Mouse (Mus musculus) spleen, postnatal 14 days (tissue): ENCODE data around the gene Arfgef2.

Experiments used
- DNase-seq, 2 experiments: peaks; one replicate each; pipeline ENCODE4 v3.0.0; 2021 to 2022; ENCODE audit warnings: low spot score in 2 of 2

The Arfgef2 gene

DNA sequence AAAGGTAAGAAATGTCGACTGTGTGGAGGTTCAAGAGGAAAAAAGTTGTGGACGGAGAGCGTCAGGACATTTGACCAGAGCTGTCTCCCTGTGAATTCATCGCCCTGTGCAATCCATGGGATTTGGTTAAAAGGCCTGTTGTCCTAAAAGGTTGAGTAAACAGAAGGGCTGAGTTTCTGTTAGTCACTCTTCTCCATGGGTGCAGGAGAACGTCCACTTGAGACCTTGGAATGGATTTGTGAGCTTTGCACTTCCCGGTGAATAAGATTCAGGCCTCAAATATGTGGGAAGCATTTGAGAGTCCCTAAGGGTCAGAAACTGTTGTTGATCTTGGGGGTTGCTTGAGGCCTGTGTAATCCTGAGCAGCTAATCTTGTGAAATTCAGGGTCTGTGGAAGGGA, 1.4 kb downstream of the Arfgef2 start:
- DNase-seq, result no peak

DNA sequence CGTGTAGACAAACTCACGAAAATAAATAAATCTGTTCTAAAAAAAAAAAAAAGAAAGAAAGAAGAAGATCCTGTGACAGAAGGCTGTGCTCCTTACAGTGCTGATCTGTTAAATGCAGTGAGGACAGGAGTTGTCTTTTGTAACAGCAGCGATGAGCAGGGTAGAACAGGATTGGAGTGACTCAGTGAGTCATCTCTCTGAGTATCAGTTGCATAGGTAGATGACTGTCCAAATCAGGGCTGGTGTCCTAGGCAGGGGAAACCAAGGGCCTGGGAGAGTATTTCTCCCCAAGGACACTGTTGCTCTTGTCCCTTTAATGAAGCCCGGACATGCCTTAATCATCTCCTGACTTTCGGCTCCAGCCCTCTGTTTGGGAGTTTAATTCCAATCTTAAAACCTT, 4.1 kb downstream of the Arfgef2 start:
- DNase-seq, result no peak

DNA sequence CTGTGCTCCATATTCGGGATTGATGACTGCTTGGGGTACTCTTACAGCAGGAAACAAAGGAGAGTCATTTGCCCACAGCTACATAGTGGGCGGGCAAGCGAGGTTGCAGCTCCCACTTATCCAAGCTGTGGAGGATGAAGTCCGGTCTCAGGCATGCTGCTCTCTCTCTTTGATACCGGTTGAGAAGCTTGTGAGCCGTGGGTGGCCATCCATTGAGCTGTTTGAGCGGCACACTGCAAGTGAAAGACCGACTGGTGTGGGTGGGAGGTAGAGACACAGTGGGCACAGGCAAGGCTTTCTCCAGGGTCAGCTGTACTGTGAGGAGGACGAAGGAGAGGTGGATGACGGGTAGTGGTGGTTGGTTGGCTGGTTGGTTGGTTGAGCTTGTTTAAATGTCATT, 5.4 kb downstream of the Arfgef2 start:
- no peak for DNase-seq

DNA sequence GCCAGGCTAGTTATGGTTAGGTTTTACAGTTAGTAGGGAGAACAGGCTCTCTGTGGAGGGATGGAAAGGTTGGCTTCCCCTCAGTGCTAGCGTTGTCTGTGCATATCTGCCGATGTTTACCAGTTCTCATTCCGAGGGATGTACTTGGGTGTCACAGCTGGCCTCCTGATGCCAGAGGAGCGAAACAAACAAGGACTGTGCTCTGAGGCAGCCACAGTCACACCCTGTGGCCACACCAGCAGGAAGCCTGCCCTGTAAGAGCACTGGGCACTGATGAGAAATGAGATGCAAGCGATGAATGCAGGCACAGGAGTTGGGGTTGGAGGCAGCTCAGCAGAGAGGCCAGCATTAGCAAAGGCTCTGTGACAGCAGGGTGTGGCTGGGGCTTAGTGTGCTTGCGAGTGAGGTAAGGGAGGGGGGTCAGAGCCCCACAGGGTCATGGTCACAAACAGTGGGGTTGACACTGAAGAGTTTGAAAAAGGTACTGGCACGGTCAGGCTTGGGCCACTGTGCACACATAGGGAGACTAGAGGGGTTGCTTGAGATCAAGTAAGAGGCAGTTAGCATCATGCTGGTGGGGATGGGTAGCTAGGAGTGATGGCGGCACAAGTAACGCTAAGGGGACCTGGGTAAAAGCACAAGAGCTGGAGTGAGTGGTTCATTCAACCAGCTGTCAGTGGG, 13.2 kb downstream of the Arfgef2 start:
- no peak for DNase-seq

DNA sequence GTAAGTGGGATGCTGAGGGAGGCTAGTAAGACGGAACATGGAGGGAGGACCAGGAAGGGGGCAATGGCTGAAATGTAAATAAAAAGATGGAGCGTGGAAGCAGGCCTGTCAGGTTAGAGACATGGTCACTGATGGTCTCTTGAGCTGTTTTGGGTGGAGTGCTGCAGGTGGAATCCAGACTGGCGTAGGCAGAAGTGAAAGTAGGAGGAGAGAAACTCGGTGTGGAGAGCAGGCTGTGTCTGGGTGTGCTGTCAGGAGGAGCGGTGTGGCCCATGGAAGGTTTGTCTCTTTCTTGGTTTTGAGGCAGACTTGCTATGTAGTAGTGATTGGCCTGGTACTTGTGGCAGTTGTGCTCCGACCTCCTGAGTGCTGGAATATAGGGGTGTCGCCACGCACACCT, 14.5 kb downstream of the Arfgef2 start:
- no peak for DNase-seq

DNA sequence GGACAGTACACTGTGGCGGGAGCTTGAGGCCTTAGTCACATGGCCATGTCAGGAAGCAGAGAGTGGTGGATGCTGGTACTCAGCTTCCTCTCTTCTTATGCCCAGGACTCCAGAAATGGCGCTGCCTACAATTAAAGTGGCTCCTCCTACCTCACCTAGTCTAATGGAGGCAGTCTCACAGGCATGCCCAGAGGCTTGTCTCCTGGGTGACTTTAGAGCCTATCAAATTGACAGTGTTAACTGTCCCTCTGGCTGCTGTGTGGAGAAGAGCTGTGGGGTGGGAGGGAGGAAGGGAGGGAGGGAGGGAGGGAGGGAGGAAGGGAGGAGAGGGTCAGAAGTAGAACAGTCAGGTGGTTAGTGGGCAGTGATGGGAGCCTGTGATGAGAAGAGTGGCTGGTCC, 15.5 kb downstream of the Arfgef2 start:
- no peak for DNase-seq

DNA sequence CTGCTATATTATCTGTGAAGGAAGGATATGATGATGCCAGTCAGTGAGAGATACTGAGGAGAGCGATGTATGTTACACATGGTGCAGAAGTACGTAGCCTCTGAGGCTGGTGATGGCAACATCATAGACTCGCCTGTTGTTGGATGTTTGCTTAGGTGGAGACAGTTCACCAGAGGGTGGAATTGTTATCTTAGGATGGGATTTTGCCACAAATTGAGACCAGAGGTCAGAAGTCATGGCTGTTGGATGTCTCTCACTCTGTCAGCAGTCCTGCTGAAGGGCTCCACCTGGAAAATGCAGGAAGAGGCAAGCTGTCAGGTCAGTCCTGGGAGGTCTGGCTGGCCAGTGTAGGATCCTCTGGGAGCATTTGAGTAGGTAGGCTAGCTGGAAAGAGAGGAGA, 16.0 kb downstream of the Arfgef2 start:
- DNase-seq, result no peak

DNA sequence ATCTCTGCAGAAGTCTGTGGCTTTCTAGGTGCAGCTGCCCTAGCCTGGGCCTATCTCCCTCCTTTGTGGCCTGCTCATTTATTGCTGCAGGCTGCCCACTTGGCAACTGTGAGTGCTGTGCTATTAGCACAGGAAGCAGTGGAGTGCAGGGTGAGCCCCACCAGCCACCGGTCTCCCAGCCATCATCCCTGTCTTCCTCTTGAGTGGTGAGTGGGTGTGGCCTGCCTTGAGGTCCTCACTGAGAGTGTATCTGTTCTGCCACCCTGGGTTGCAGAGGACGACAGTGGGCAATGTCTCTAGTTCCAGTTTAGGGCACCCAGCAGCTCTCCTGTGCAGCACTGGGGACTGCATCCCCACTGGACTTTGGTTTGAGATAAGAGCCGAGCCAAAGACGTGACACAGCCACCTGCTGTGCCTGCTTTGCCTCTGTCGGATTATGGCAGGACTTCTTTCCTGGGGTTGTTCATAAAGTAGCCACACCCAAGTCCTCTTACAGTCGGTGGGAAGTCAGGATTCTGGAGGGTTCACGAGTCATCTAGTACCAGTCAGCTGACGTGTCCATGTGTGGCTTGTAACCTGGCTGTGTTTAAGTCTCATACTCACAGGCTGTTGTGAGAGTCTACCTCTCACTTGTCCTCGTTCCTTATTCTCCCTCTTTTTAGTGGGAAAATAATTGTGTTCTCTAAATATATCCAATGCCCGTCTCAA, 16.9 kb downstream of the Arfgef2 start:
- DNase-seq, result no peak

DNA sequence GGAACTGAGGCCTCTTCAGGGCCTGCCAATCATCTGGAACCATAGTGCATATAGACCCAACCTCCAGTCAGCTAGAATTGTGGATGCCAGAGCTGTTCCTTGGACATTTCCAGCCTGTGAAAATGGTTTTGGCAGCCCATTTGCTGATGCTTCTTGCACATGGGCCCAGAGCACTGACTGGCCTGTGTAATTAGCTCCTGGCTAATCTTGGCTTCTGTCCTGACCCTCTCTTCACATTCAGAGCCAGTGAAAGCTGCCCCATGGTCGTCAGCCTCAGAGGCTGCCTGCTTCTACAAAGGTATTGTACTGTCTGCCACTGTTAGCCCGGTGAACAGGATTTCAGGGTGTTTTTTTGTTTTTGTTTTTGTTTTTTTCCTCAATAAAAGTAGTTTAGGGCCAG, 17.5 kb downstream of the Arfgef2 start:
- no peak for DNase-seq

DNA sequence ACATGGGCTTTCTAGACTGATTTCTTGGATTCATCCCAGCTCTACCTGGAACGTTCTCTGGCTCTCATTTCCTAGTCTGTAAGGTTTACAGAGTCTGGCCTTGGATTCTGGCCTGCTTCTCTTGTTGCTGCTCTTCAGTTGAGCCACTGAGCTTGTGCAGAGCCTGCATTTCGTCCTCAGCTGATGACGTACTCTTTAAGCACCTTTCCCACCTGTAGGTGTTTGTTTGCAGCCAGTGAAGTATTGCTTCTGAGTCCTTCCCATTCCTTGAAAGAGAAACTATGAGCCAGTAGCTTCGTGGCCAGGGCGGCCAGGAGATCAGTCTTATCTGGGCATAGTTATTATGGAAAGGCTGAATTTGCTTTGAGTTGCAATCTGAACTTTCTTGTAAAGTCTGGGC, 19.0 kb downstream of the Arfgef2 start:
- no peak for DNase-seq

DNA sequence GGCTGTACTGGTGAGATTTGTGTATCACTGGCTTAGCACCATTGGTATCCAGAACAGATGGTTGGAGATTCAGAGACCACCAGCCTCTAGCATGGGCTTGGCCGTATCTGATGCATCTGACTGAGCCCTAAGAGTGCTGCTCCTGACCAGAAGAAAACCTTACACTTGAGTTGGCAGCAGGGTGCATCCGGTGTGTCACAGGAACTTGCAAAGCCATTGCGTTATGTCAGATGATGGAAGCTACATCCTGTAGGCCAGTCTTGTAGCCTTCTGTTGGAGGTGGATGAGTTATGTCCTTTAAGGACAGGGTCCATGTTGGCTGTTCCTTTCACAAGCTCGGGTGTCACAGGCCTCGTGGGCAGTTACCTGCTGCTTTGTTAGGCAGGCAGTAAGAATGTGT, 19.6 kb downstream of the Arfgef2 start:
- DNase-seq, result no peak

DNA sequence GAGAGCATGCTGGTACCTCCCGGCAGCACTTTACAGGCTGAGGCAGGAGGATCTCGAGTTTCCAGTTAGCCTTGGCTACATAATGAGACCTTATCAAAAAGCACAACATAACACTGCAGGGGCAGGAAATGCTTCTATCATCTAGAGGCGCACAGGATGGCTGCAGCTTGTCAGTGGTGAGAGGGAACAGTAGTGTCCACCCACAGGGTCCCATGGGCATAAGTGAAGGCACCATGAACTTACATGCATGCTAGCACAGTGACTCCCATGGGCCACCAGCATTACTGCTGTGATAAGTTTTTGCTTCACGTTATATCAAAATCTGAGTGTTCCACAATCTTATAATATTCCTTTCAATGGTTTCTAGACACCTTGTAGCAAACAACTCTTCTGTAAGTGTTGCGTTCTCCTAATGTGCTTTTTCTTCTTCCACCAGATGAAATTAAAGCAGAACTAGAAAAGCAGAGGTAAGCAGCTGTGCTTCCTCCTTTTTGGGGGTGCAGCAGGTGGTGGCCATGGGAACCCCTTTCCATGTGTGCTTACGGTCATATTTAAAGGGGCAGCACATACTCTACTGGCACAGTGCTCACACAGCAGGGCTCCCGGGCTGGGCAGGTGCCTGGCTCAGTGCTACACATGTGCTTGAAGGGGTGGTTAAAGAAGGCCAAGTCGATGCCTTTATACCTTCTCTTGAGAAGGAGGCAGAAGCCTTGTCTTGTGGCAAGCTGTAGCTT, 21.3 kb downstream of the Arfgef2 start:
- DNase-seq, result peak in 1 of 2 experiments; percentile 35

DNA sequence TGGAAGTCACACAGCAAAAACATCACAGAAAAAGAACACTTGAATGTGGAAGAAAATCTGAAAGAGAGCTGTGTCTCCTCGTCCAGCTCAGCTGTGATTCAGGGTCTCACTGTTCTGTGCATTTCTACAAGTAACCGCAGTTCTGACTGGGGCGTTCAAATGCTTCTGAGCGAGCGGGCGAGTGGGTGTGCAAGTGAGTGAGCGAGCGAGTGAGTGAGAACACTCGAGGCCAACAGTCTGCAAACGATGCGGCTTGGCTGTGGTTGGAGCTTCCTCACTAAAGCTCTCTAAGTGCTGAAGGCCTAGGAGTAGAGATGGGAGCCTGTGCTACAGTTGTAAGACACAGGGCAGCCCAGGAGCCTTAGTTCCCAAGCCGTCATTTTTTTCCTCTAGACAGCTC, 22.9 kb downstream of the Arfgef2 start:
- DNase-seq, result no peak

DNA sequence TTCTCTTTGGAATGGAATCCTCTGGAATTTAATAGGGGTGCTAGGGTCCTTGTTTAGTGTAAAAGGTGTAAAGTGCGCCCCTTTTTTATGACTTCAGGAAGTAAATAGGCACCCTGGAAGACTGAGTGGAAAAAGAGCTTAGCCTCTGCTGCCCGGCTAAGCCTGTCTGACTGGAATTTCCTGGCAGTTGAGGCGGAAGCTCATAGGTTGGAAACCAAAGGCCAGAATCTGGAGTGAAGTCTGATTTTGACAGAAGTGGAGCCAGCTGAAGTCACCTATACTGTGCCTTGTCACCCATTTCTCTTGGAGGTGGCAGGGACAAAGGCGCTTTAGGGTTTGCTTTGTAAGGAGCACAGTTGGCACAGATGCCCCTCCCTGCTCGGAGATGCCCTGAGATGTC, 25.0 kb downstream of the Arfgef2 start:
- no peak for DNase-seq

DNA sequence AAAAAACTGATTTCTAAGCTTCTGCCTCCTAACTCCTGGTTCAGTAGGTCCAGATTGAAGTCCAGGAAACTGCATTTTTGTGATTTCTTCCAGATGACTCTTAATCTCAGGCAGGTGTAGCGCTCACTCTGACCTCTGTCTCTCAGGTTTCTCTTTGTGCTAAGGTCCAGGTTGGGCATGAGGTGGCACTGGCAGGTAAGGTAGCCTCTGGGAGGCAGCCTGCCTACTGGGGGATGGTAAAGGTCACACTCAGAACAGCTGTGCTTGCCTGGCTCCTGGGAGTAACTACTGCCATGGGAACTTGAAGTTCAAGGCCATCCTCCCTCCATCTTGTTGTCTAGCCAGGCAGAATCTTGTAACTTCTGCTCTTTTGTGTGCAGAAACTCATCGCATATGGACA, 28.7 kb downstream of the Arfgef2 start:
- DNase-seq, result no peak

DNA sequence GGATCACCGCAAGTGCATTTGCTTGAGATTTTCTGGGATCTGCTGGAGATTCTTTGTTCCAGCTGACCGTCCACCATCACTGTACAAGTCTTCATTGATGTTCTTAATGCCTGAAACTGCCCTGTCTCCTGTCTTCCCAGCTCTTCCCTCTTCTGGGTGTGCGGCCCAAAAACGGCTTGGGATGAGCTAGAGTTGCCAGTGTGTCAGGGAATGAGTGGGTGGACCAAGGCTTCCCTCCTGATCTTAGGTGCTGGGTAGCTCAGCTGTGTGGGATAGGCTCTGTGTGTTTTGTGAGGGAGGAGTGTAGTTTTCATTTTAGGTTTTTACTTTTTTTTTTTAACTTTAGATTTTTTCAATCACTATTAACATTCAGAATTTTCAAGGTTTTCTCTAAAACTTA, 29.4 kb downstream of the Arfgef2 start:
- no peak for DNase-seq

DNA sequence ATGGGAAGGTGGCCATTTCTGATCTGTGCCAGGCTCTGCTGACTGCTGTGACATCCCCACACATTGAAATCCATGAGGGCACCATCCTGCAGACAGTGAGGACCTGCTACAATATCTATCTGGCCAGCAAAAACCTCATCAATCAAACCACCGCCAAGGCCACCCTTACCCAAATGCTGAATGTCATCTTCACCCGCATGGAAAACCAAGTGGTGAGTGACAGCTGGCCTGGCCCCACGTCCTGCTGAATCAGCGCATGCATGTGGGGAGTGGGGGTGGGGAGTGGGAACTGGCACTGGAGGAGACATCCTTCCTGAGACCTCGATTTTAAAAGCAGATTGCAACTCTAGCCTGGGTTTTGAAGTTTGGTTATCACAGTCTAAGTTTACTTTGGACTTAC, 30.2 kb downstream of the Arfgef2 start:
- DNase-seq, result no peak

DNA sequence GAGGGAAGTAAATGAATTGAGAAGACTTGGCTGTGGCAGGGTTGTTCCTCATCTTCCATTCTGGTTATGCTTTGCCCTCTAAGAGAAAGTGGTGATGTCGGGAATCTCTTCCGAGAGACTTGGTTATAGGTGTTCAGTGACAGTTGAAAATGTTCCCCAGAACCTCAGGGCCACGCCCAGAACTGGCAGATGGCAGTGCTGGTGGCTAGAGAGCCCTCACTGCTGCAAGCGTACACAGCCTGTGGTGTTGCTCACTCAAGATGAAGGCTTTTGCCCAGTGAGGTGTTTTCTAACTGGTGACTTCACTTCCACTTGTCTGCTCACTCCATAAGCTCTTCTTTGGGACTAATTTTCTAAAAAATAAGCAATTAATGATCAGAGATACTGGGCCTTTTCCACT, 36.4 kb downstream of the Arfgef2 start:
- no peak for DNase-seq

DNA sequence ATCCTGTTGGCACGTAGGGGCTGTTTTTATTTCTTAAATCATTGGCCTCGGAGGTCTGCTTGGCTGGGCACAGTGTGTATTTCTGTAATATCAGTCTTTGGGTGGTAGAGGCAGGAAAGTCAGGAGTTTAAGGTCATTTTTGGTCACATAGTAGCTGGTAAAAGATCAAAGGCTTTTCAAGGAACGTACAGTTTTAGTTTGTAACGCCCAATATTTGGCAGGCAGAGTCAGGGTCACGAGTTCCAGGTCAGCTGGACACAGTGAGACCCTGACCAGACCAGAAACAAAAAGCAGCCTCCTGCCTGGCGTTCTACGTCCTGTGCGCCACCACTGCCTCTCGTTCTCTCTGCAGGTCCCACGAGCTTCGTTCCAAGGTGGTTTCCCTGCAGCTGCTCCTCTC, 45.3 kb downstream of the Arfgef2 start:
- DNase-seq, result no peak

DNA sequence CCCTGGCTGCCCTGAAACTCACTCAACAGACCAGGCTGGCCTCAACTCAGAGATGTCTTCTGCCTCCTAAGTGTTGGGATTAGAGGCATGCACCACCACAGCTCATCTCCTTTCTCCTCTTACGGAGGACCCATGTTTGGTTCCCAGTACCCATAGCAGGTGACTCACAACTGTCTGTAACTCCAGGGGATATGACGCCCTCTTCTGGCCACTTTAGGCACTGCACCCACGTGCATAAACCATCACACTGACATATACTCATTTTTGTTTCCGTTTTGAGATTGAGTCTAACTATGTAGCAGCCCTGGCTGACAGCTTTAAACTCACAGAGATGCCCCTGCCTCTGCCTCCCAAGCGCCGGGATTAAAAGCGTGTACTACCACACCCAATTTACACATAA, 46.9 kb downstream of the Arfgef2 start:
- DNase-seq, result no peak

DNA sequence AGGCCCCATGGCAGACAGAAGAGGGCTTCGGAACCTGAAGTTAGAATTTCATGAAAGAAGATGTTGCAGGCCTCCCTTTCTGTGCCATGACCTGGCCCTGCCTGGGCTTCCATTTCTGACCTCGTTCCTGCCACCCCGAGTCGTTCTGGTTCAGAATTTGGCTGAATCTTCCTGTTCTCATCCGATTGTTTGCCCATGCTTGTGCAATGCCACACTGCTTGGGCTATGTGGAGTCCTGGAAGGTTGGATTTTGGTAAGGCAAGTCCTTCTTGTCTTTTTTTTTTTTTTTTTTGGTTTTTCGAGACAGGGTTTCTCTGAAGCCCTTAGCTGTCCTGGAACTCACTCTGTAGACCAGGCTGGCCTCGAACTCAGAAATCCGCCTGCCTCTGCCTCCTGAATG, 50.4 kb downstream of the Arfgef2 start:
- no peak for DNase-seq

DNA sequence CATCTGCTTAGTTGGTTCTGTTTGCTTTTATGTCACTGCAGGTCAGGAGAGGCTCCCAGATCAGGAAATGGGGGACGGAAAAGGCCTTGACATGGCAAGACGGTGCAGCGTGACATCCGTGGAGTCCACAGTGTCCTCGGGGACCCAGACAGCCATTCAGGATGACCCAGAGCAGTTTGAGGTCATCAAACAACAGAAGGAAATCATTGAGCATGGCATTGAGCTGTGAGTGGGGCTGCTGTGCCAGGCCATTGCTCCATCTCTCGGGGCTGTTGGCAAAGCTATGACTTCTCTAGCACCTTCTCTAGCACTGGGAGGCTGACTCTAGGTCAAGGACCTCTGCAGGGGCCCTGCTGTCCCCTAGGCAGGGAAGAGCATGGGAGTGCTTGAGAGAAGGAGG, 51.0 kb downstream of the Arfgef2 start:
- DNase-seq, result no peak

DNA sequence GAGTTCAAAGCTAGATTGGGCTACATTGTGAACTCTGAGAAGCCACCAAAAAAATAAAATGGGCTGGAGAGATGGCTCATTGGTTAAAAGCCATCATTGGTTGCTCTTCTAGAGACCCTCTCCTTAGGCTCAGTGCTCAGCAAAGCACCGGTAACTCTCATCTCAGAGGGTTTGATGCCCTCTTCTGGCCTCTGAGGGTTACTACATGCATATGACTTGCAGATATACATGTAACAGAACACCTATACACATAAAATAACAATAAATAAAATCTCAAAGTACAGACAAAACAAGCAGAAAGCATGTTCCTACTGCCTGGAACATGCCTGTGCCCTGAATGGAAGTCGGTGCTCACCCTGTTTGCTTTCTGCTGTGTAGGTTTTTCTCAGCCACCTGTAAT, 51.7 kb downstream of the Arfgef2 start:
- DNase-seq, result peak in 1 of 2 experiments; percentile 13
